Mouse (Mus musculus) C2C12 (cell line): ENCODE data around the gene Rrp15. TPM values are rescaled to one million over a fixed set of nuclear protein-coding genes. Genes with fewer than 3 reads are reported as not detected.

Source experiments
- H3K27me3 ChIP-seq: one replicate; pipeline ENCODE4 v1.6.1; 2011; ENCODE audit not compliant: control insufficient read depth, insufficient read depth, insufficient read length
- H3K36me3 ChIP-seq: one replicate; pipeline ENCODE4 v1.6.1; 2011; ENCODE audit not compliant: control insufficient read depth, insufficient read depth
- H3K4me3 ChIP-seq: one replicate; pipeline ENCODE4 v1.5.1; 2011; ENCODE audit warnings: mild to moderate bottlenecking, control low read depth; ENCODE audit not compliant: poor library complexity, insufficient read depth, severe bottlenecking
- H3K79me2 ChIP-seq: one replicate; pipeline ENCODE4 v1.6.1; 2011; ENCODE audit not compliant: control insufficient read depth, insufficient read depth
- H3K79me3 ChIP-seq: one replicate; pipeline ENCODE4 v1.6.1; 2011; ENCODE audit warnings: low read depth, control low read depth
- H3ac ChIP-seq: one replicate; pipeline ENCODE3; 2011; ENCODE audit warnings: low read depth; ENCODE audit not compliant: control insufficient read depth, insufficient read length
- CEBPB ChIP-seq: IDR thresholded peaks from one replicate; pipeline ENCODE4 v1.6.1; 2011; ENCODE audit warnings: low read depth, mild to moderate bottlenecking, control low read depth, moderate library complexity
- CTCF ChIP-seq: IDR thresholded peaks from one replicate; pipeline ENCODE4 v1.5.1; 2011; ENCODE audit not compliant: control insufficient read depth, insufficient read depth, insufficient read length
- FOSL1 ChIP-seq: IDR thresholded peaks from one replicate; pipeline ENCODE4 v1.8.0; 2011; ENCODE audit warnings: mild to moderate bottlenecking, low read length; ENCODE audit not compliant: poor library complexity, insufficient read depth, severe bottlenecking
- MAX ChIP-seq: IDR thresholded peaks from one replicate; pipeline ENCODE4 v1.6.1; 2011; ENCODE audit warnings: mild to moderate bottlenecking, control low read depth
- MYOD1 ChIP-seq: IDR thresholded peaks from one replicate; pipeline ENCODE4 v1.6.1; 2011; ENCODE audit warnings: low read depth; ENCODE audit not compliant: control insufficient read depth, insufficient read length
- MYOG ChIP-seq: IDR thresholded peaks from one replicate; pipeline ENCODE4 v1.6.1; 2011; ENCODE audit not compliant: control insufficient read depth, insufficient read length; ENCODE audit errors: extremely low read depth
- USF1 ChIP-seq: IDR thresholded peaks from one replicate; pipeline ENCODE4 v1.6.1; 2011; ENCODE audit warnings: low read depth, mild to moderate bottlenecking, control low read depth, moderate library complexity
- polyA plus RNA-seq: library from polyadenylated mRNA; unstranded; fragments of >200 nt; fragmentation: generic; extraction: Trizol; gene quantifications from one replicate; pipeline ENCODE4 v1.2.1, GENCODE M21; 2012; ENCODE audit warnings: missing spikeins

The Rrp15 gene
- polyA plus RNA-seq, 1 experiment, result 31.0 TPM

GRCm38 (mm10) chr1:186702391-186703255, 46.5 kb downstream of the Rrp15 start:
- H3K4me3 ChIP-seq, result no peak overlapping the region
- TF ChIP-seq USF1 (no peak), CEBPB (no peak), CTCF (no peak), MYOG (no peak), MYOD1 (no peak), MAX (no peak)
- peaks cover 8% of the 10 kb centered on the region for H3K79me2 ChIP-seq
- no peaks in the 10 kb centered on the region for H3K79me3 ChIP-seq
- H3K36me3 ChIP-seq, result no peaks in the 10 kb centered on the region
- H3ac ChIP-seq, result peak overlapping the region; percentile 61
- H3K27me3 ChIP-seq, result no peaks in the 10 kb centered on the region

DNA sequence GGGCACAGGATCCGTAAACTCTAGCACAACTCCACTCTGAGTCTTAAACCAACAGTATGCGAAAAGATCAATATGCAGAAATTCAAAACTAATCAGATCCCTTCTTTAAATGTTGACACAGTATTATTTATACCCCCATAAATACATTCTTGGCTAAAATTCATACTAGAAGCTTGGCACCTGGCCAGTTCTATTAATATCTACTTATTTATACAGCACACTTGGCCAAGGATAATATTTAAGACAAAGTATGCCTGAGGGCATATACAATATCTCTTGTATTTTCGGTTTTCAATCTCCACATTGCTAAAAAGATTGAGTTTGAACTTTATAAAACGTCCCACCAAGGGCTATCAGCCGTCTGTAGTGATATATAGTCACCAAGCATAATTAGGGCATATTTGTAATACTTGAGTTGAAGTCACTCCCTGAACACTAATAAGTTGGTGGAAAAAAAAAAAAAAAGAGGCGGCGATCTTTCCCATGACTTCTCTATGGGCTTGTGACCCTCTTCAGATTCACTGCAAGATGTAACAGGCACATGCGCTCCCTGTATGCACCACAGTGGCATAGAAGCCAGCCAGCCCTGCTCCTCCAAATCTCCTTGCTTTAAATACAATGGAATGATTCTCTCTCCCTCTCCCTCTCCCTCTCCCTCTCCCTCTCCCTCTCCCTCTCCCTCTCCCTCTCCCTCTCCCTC, 47.8 kb downstream of the Rrp15 start:
- Histone ChIP-seq H3K79me3 (peaks cover 1% of the 10 kb centered on the region), H3K27me3 (no peaks in the 10 kb centered on the region), H3ac (no peak overlapping the region), H3K4me3 (no peak overlapping the region), H3K36me3 (no peaks in the 10 kb centered on the region), H3K79me2 (peaks cover 8% of the 10 kb centered on the region)
- no peak for TF ChIP-seq USF1

DNA sequence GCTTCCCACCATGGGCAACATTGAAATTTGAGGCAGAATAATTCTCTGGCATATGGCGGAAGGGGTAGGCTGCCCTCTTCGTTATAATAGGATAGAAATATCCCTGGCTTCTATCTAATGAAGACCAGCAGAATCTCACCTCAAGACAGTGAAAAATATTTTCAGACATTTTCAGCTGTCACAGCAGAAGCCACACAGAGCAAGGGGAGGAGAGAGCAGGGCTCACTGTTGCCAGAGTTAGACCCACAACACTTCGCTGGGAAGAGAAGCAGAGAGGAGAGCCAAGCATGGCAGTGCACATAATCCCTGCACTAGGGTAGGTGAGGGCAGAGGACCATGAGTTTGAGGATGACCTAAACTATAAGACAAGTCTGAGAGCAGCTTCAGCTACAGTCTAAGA, 48.7 kb downstream of the Rrp15 start:
- Histone ChIP-seq H3K79me2 (peaks cover 8% of the 10 kb centered on the region), H3ac (no peak overlapping the region), H3K4me3 (no peak overlapping the region), H3K79me3 (peaks cover 1% of the 10 kb centered on the region), H3K36me3 (no peaks in the 10 kb centered on the region), H3K27me3 (no peaks in the 10 kb centered on the region)
- TF ChIP-seq FOSL1 (no peak), MYOG (no peak), MYOD1 (no peak), CTCF (no peak), CEBPB (no peak), USF1 (no peak), MAX (no peak)

DNA sequence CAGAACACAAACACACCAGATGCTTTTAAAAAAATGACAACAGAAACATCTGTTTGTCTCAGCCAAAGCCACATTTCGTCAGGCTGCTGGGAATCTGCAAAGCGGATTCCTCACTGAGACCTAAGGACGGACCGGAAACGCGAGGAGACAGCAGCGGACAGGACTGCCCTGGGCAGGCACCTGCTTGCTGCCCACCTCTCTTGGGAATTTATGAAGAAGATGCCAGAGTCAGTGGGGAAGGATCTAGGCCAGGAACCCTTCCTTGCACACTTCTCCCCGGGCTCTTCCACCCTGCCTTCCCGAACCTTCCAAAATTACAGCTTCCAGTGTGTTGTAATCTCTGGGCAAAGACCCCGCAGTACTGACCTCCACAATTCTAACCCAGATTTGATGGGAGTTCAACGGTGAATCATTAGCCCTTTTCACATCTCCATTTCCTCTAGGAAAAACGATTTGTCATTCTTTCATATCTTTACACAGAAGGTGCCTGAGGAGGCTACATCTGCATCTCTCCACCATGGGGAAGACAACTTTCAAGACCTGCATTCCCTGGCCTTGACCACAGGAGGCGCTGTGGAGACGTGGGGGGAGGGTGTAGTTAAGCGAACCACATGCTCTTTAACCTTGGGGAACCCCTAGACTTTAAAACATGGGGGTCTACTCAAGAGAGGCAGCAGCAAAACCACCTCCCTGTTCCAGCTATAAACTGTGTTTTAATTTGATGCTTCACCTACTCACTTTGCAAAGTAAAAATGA, 50.4 kb downstream of the Rrp15 start:
- TF ChIP-seq MYOG (no peak), FOSL1 (no peak), USF1 (no peak), CTCF (no peak), CEBPB (no peak), MAX (no peak), MYOD1 (no peak)
- Histone ChIP-seq H3K4me3 (no peak overlapping the region), H3K27me3 (no peaks in the 10 kb centered on the region), H3K79me2 (peaks cover 4% of the 10 kb centered on the region), H3K79me3 (peaks cover 1% of the 10 kb centered on the region), H3ac (no peak overlapping the region), H3K36me3 (no peaks in the 10 kb centered on the region)

DNA sequence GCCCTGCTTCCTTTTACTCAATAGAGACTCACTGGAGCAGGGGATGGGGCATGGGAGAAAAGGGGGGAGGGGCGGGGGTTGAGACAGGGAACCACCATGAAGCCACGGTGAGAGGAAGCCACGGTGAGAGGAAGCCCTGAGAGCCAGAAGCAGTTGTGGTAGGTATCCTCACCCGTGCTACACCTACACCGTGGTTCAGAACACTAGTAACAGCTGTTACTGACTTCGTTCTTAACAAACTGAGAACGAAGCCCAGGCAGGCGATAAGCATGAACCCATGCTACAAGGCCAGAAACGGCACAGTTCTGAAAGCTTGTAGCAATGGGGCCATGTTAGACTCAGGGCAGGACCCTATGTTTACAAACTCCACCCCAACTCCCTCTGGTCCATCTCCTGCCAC, 52.9 kb downstream of the Rrp15 start:
- Histone ChIP-seq H3K36me3 (no peaks in the 10 kb centered on the region), H3K27me3 (no peaks in the 10 kb centered on the region)
- TF ChIP-seq MYOD1 (no peak), USF1 (no peak), CEBPB (no peak), MYOG (no peak), MAX (no peak), CTCF (no peak), FOSL1 (no peak)

More for the DNA sequence above, 52.9 kb downstream of the Rrp15 start:
- Histone ChIP-seq H3K79me2 (no peaks in the 10 kb centered on the region), H3K79me3 (peaks cover 1% of the 10 kb centered on the region), H3K4me3 (no peak overlapping the region), H3ac (no peak overlapping the region)
